Mouse (Mus musculus) CH12.LX (cell line): Measurements from ENCODE around the gene Gas7. TPM values are rescaled to one million over a fixed set of nuclear protein-coding genes. Genes with fewer than 3 reads are reported as not detected.

ENCODE experiments used
- DNase-seq: peaks from one replicate; pipeline ENCODE4 v3.0.0-alpha.2; 2013; ENCODE audit errors: extremely low read depth
- H3K27ac ChIP-seq: 2 replicates; pipeline ENCODE4 v1.5.1; 2012; ENCODE audit warnings: low read depth, mild to moderate bottlenecking, control low read depth, moderate library complexity; ENCODE audit not compliant: insufficient read depth
- H3K27me3 ChIP-seq: replicated peaks from 2 replicates; pipeline ENCODE3; 2012; ENCODE audit warnings: inconsistent platforms
- H3K36me3 ChIP-seq, 2 experiments: replicated peaks in 1 of 2; 2 replicates each; pipeline versions ENCODE3 to v1.6.1; 2012; ENCODE audit warnings: inconsistent platforms in 1 of 2, low read length in 1 of 2, mild to moderate bottlenecking in 1 of 2, mixed read lengths in 1 of 2, moderate library complexity in 1 of 2; ENCODE audit not compliant: control insufficient read depth in 1 of 2, insufficient read depth in 1 of 2
- H3K4me1 ChIP-seq, 2 experiments: 2 replicates each; pipeline ENCODE4 v1.6.1; 2012; ENCODE audit warnings: inconsistent platforms in 1 of 2, moderate library complexity in 1 of 2; ENCODE audit not compliant: insufficient read depth in 2 of 2, control insufficient read depth in 1 of 2
- H3K4me2 ChIP-seq: 2 replicates; pipeline ENCODE4 v1.6.1; 2012; ENCODE audit warnings: low read depth, mild to moderate bottlenecking, control low read depth; ENCODE audit not compliant: poor library complexity, insufficient read depth, severe bottlenecking
- H3K4me3 ChIP-seq, 3 experiments: fragments of 150-350 bp in 1 of 3; sonication (generic) in 1 of 3; replicated peaks in 1 of 3; 2 replicates each; pipeline versions ENCODE3 to v1.5.1; 2011 to 2012; ENCODE audit warnings: low read depth in 2 of 3, low read length in 2 of 3, mild to moderate bottlenecking in 2 of 3, moderate library complexity in 2 of 3, control low read depth in 1 of 3, improper control_type of control experiment in 1 of 3, inconsistent platforms in 1 of 3, mixed read lengths in 1 of 3; ENCODE audit not compliant: poor library complexity in 1 of 3
- H3K79me2 ChIP-seq: replicated peaks from 2 replicates; pipeline ENCODE4 v1.6.1; 2012; ENCODE audit warnings: mild to moderate bottlenecking, moderate library complexity; ENCODE audit not compliant: control insufficient read depth, poor library complexity, insufficient read depth, severe bottlenecking; ENCODE audit errors: extremely low read depth
- H3K9ac ChIP-seq: 2 replicates; pipeline ENCODE4 v1.6.1; 2012; ENCODE audit warnings: low read depth, mild to moderate bottlenecking, control low read depth, moderate library complexity; ENCODE audit not compliant: insufficient read depth
- H3K9me3 ChIP-seq: replicated peaks from 2 replicates; pipeline ENCODE3; 2012; ENCODE audit warnings: low read length, inconsistent platforms, mixed read lengths
- BHLHE40 ChIP-seq: IDR thresholded peaks from 2 replicates; pipeline ENCODE4 v1.6.1; 2011; ENCODE audit warnings: mild to moderate bottlenecking, low read depth, low read length, improper control_type of control experiment
- CHD1 ChIP-seq: IDR thresholded peaks from 2 replicates; pipeline ENCODE4 v1.6.1; 2012; ENCODE audit warnings: low read depth, low read length, improper control_type of control experiment, inconsistent platforms
- CTCF ChIP-seq, 2 experiments: IDR thresholded peaks in 1 of 2; conservative IDR thresholded peaks in 1 of 2; 2 replicates each; pipeline ENCODE4 v1.5.1; 2011 to 2012; ENCODE audit warnings: low read depth in 2 of 2, low read length in 2 of 2, improper control_type of control experiment in 1 of 2, inconsistent platforms in 1 of 2, mild to moderate bottlenecking in 1 of 2, moderate library complexity in 1 of 2
- E2F4 ChIP-seq: IDR thresholded peaks from 2 replicates; pipeline ENCODE4 v1.6.1; 2011; ENCODE audit warnings: low read depth, low read length, improper control_type of control experiment; ENCODE audit not compliant: insufficient replicate concordance
- ELF1 ChIP-seq: IDR thresholded peaks from 2 replicates; pipeline ENCODE4 v1.6.1; 2014; ENCODE audit warnings: low read depth, mild to moderate bottlenecking, inconsistent platforms, low read length, improper control_type of control experiment
- ETS1 ChIP-seq: conservative IDR thresholded peaks from 2 replicates; pipeline ENCODE4 v1.6.1; 2012; ENCODE audit warnings: low read depth, mild to moderate bottlenecking, inconsistent platforms, low read length, improper control_type of control experiment, moderate library complexity
- IRF4 ChIP-seq: IDR thresholded peaks from 2 replicates; pipeline ENCODE4 v1.6.1; 2014; ENCODE audit warnings: low read depth, mild to moderate bottlenecking, inconsistent platforms, low read length, improper control_type of control experiment
- MAFK ChIP-seq: IDR thresholded peaks from 2 replicates; pipeline ENCODE4 v1.6.1; 2011; ENCODE audit warnings: low read length, improper control_type of control experiment; ENCODE audit not compliant: insufficient replicate concordance
- MAX ChIP-seq: IDR thresholded peaks from 2 replicates; pipeline ENCODE4 v1.6.1; 2011; ENCODE audit warnings: low read length, improper control_type of control experiment
- MEF2A ChIP-seq: IDR thresholded peaks from 2 replicates; pipeline ENCODE4 v1.6.1; 2014; ENCODE audit warnings: low read depth, mild to moderate bottlenecking, inconsistent platforms, low read length, improper control_type of control experiment, borderline replicate concordance
- PAX5 ChIP-seq: IDR thresholded peaks from 2 replicates; pipeline ENCODE4 v1.6.1; 2012; ENCODE audit warnings: low read length, inconsistent platforms, mixed read lengths
- POLR2AphosphoS2 ChIP-seq: IDR thresholded peaks from 2 replicates; pipeline ENCODE4 v1.6.1; 2011; ENCODE audit warnings: low read depth, low read length, improper control_type of control experiment
- SIN3A ChIP-seq: IDR thresholded peaks from 2 replicates; pipeline ENCODE4 v1.6.1; 2012; ENCODE audit warnings: low read length, improper control_type of control experiment, inconsistent platforms
- TCF12 ChIP-seq: IDR thresholded peaks from 2 replicates; pipeline ENCODE4 v1.6.1; 2014; ENCODE audit warnings: low read depth, mild to moderate bottlenecking, inconsistent platforms, low read length, improper control_type of control experiment
- ZKSCAN1 ChIP-seq: IDR thresholded peaks from 2 replicates; pipeline ENCODE4 v1.6.1; 2012; ENCODE audit warnings: low read depth, inconsistent platforms, low read length, improper control_type of control experiment, borderline replicate concordance
- ZNF384 ChIP-seq: IDR thresholded peaks from 2 replicates; pipeline ENCODE4 v1.6.1; 2012; ENCODE audit warnings: low read depth, low read length, improper control_type of control experiment, inconsistent platforms
- dilution Hi-C: fragments of 300-500 bp; cut with MboI; formaldehyde crosslinking; loops from 2 replicates; pipeline ENCODE4 v1.14.3; 2020; ENCODE audit warnings: low sequenced_read_pairs; ENCODE audit not compliant: extremely low pct_unique_long_range_greater_than_20kb, extremely low pct_ligation_motif_present
- in situ Hi-C: fragments of 300-500 bp; cut with MboI; formaldehyde crosslinking; loops from 3 replicates; pipeline ENCODE4 v1.14.3; 2019; ENCODE audit warnings: low sequenced_read_pairs, low pct_ligation_motif_present, low pct_unique_long_range_greater_than_20kb, mixed read lengths
- polyA plus RNA-seq: library from polyadenylated mRNA; unstranded; fragments of >175 nt; gene quantifications from 2 replicates; pipeline ENCODE4 v1.2.1, GENCODE M21; 2012; ENCODE audit warnings: low read depth; ENCODE audit not compliant: insufficient read length
- total RNA-seq, 2 experiments: library from RNA; depleted of rRNA; stranded (reverse); fragments of 300-350 nt in 1 of 2; fragments of >200 nt in 1 of 2; gene quantifications; 2 replicates each; pipeline ENCODE4 v1.2.3; 2012 to 2014

The Gas7 gene
- total and polyA plus RNA-seq, 3 experiments: 7.0 to 20.8 (median 7.0) TPM

DNA sequence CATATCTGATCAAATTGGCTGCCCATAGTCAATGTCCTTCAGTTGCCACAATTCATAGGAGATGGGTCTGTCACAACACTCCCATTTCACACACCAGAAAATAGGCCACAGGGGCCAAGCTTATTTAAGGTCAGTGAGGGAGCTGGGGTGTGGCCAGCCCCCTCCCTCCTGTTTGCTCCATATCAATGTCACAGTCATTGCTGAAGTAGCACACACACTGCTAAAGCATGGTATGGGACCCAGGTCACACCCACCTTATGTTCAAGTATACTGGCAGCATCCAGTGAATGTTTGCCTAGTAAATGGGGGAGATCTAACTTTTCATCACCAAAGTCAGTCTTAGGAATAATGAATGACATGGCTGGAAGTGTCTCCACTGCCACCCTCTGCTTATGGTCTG is 273.5 kb downstream of the Gas7 start:
- no peak for DNase-seq
- in situ Hi-C loops: no loop called here
- dilution Hi-C loops: no loop called here
- H3K4me1 ChIP-seq: peaks cover 7 to 41% of the 10 kb centered on the region in 2 experiments
- H3K4me2 ChIP-seq: no peak overlapping the region
- H3K79me2 ChIP-seq: no peaks in the 10 kb centered on the region
- no peaks in the 10 kb centered on the region for H3K27me3 ChIP-seq
- TF ChIP-seq ETS1 (no peak), E2F4 (no peak), POLR2AphosphoS2 (no peak), CTCF (conservative IDR thresholded peaks at IDR 0.05 in 1 of 2, IDR thresholded peaks at IDR 0.05 in 1 of 2; ENCODE audit: low read depth in 2 of 2, low read length in 2 of 2) (no peak), PAX5 (no peak), CHD1 (no peak), TCF12 (no peak), BHLHE40 (no peak), MAX (no peak), ZNF384 (no peak), SIN3A (no peak), IRF4 (no peak), ELF1 (no peak)
- TF ChIP-seq, all 38 proteins: peak for 0
- H3K4me3 ChIP-seq: no peak overlapping the region
- no peak overlapping the region for H3K27ac ChIP-seq
- no peak overlapping the region for H3K9ac ChIP-seq
- peaks cover 21% of the 10 kb centered on the region for H3K9me3 ChIP-seq
- H3K36me3 ChIP-seq: peaks cover 0 to 2% of the 10 kb centered on the region in 2 experiments

DNA sequence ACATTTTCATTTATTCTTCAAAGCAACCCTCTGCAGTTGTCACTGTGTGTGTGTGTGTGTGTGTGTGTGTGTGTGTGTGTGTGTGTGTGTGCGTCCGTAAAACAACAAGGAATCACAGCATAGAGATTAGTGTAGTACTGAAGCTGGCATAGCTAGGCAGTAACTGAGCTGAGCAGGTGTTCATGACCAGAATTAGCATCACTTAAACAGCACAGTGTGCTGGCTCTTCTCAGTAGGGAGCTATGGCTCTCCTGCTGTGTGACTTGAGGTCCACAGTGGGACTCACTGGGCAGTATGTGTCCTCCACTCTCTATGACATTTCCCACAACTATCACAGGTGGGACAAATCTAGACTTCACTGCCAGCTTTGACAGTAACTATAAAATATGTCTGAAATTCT is 275.8 kb downstream of the Gas7 start:
- H3K9me3 ChIP-seq: peaks cover 24% of the 10 kb centered on the region
- in situ Hi-C loops: no loop called here
- no peak overlapping the region; the same call in 1 of the 2 replicates for H3K27ac ChIP-seq
- H3K4me2 ChIP-seq: no peak overlapping the region
- no peaks in the 10 kb centered on the region for H3K27me3 ChIP-seq
- H3K4me1 ChIP-seq: peaks cover 17 to 39% of the 10 kb centered on the region in 2 experiments
- no peak overlapping the region for H3K4me3 ChIP-seq
- no peak for DNase-seq
- no peak for TF ChIP-seq MAX
- no peak for TF ChIP-seq MAFK
- TF ChIP-seq MEF2A: no peak
- TF ChIP-seq, all 38 proteins: peak for 0
- no peak overlapping the region for H3K9ac ChIP-seq
- H3K79me2 ChIP-seq: no peaks in the 10 kb centered on the region
- dilution Hi-C loops: no loop called here
- H3K36me3 ChIP-seq: peaks cover 0 to 2% of the 10 kb centered on the region in 2 experiments

DNA sequence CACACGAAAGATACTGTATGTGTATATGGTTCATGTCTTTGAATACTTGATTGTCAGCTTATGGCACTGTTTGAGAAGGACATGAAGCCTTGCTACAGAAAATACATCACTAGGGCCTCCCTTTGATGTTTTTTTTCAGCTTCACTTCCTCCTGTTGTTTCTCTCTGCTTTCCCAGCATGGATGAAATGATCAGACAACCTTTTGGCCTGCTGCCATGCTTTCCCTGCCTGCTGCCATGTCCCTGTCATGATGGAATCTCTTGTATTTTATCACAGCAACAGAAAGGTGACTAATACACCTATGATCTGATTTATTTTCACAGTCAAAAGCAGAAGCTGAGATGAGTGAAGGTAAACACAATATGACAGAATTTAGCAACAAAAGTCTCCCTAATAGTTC is 278.5 kb downstream of the Gas7 start:
- Histone ChIP-seq H3K36me3 (peaks cover 0 to 2% of the 10 kb centered on the region in 2 experiments), H3K79me2 (no peaks in the 10 kb centered on the region), H3K27me3 (no peaks in the 10 kb centered on the region), H3K4me3 (no peak overlapping the region), H3K4me1 (peaks cover 31 to 65% of the 10 kb centered on the region in 2 experiments), H3K9me3 (peaks cover 16% of the 10 kb centered on the region), H3K27ac (peak overlapping the region; percentile 66), H3K9ac (no peak overlapping the region), H3K4me2 (no peak overlapping the region)
- dilution Hi-C loops (no loop called here), in situ Hi-C loops (no loop called here)
- no peak for DNase-seq
- no peak for TF ChIP-seq ZKSCAN1
- peak; percentile 40; the same call in 1 of the 2 replicates for TF ChIP-seq ZNF384
